ENCODE assay signal across 9 mouse cellular contexts in genomic region chr11:98738428-98738911, GRCm38 (mm10). TPM values are rescaled to one million over a fixed set of nuclear protein-coding genes. Genes with fewer than 3 reads are reported as not detected.
DNase-seq lines count a peak whose midpoint lies in the region; ATAC-seq lines count a peak whose summit lies in the region.
"Had no signal": no experiment of that assay in that cellular context is flagged by ENCODE, and none has a peak within 500 bp of the region (broad histone marks: within the 10 kb centered on the region; RNA-seq: fewer than 3 reads in every experiment).

No protein-coding gene starts in this region.

- no peak for DNase-seq in neural tube, embryonic 10.5 days (ENCODE audit: extremely low spot score, low spot score)
- DNase-seq in frontal cortex, postnatal 14 days (ENCODE audit: low spot score in 2 of 2) = peak; percentile 55 to 74
- no peak for DNase-seq in liver, embryonic 13.5 days
- DNase-seq in testis, postnatal 10 days (ENCODE audit: low spot score) = peak; percentile 62
- DNase-seq in yolk sac, embryonic 10.5 days (ENCODE audit: low spot score) = no peak
- no peak for DNase-seq in natural killer cell, adult 2 months (ENCODE audit: low spot score in 2 of 2)

- H3K27ac ChIP-seq in neural tube, embryonic 12.5 days = no peak overlapping the region
- H3K27ac ChIP-seq in liver, embryonic 13.5 days = peak overlapping the region; percentile 56
- H3K27ac ChIP-seq: limb, embryonic 15.5 days had no signal

- H3K4me2 ChIP-seq in neural tube, embryonic 12.5 days (replicated peaks) = 0 out of 2 replicates have a peak overlapping the region, but pooled peaks have one; percentile 2
- peak overlapping the region; percentile 41 for H3K4me2 ChIP-seq in liver, embryonic 13.5 days
- H3K4me2 ChIP-seq: limb, embryonic 15.5 days had no signal

- WGBS in neural tube, embryonic 12.5 days = 47% methylated on average over 4 of the region's 4 CpGs
- 43% methylated on average over 4 of the region's 4 CpGs for WGBS in liver, embryonic 13.5 days (ENCODE audit: insufficient replicate concordance)

- no peaks in the 10 kb centered on the region for H3K9me3 ChIP-seq in neural tube, embryonic 12.5 days
- H3K9me3 ChIP-seq in liver, embryonic 13.5 days (replicated peaks) = peaks cover 5% of the 10 kb centered on the region; the same call in 1 of the 2 replicates
- H3K9me3 ChIP-seq: limb, embryonic 15.5 days had no signal

- ATAC-seq in neural tube, embryonic 12.5 days (ENCODE audit: low FRiP score, low read depth) = no peak
- ATAC-seq in liver, embryonic 13.5 days (ENCODE audit: low read depth) = no peak
- no peak for ATAC-seq in granulocyte monocyte progenitor cell, adult 5-6 weeks (replicated peaks; ENCODE audit: poor library complexity, severe bottlenecking)

- H3K4me3 ChIP-seq in neural tube, embryonic 12.5 days = no peak overlapping the region
- no peak overlapping the region for H3K4me3 ChIP-seq in liver, embryonic 13.5 days (replicated peaks)
- H3K4me3 ChIP-seq: limb, embryonic 15.5 days had no signal

- peak overlapping the region; percentile 17; the same call in 1 of the 2 replicates for H3K9ac ChIP-seq in neural tube, embryonic 12.5 days
- H3K9ac ChIP-seq in liver, embryonic 13.5 days = peak overlapping the region; percentile 42; the same call in 1 of the 2 replicates
- H3K9ac ChIP-seq: limb, embryonic 15.5 days had no signal

- H3K4me1 ChIP-seq in neural tube, embryonic 12.5 days = peaks cover 40% of the 10 kb centered on the region
- H3K4me1 ChIP-seq in liver, embryonic 13.5 days (replicated peaks) = peaks cover 52% of the 10 kb centered on the region

- H3K27me3 ChIP-seq in neural tube, embryonic 12.5 days (replicated peaks) = no peaks in the 10 kb centered on the region
- no peaks in the 10 kb centered on the region for H3K27me3 ChIP-seq in liver, embryonic 13.5 days
- H3K27me3 ChIP-seq: limb, embryonic 15.5 days had no signal

- H3K36me3 ChIP-seq in neural tube, embryonic 12.5 days = no peaks in the 10 kb centered on the region
- H3K36me3 ChIP-seq in liver, embryonic 13.5 days = no peaks in the 10 kb centered on the region
- H3K36me3 ChIP-seq: limb, embryonic 15.5 days had no signal

RNA-seq across cellular contexts. Expression of gene Thra, which starts 2.0 kb away (rescaled TPM):
- polyA plus RNA-seq in neural tube, embryonic 12.5 days (2016; fragmentation: Nextera tagmentation; extraction: Ambion mirVana) = 56.9 and 67.0 TPM in 2 replicates
- 8.8 and 9.8 TPM in 2 replicates for polyA plus RNA-seq in liver, embryonic 13.5 days (2015; fragmentation: Nextera tagmentation; extraction: Ambion mirVana)
- 39.3 and 39.5 TPM in 2 replicates for total RNA-seq in granulocyte monocyte progenitor cell, adult 5-6 weeks (2014; fragmentation: Nextera tagmentation)
- total RNA-seq in granulocyte monocyte progenitor cell, adult 5-6 weeks (2017) = 23.0 and 24.2 TPM in 2 replicates

RNA-seq across cellular contexts. Expression of gene Med24, which starts 9.2 kb away (rescaled TPM):
- polyA plus RNA-seq in neural tube, embryonic 12.5 days (2016; fragmentation: Nextera tagmentation; extraction: Ambion mirVana) = 78.7 and 80.0 TPM in 2 replicates
- polyA plus RNA-seq in liver, embryonic 13.5 days (2015; fragmentation: Nextera tagmentation; extraction: Ambion mirVana) = 27.6 and 36.0 TPM in 2 replicates
- total RNA-seq in granulocyte monocyte progenitor cell, adult 5-6 weeks (2014; fragmentation: Nextera tagmentation) = 57.3 and 68.2 TPM in 2 replicates
- 37.6 and 42.6 TPM in 2 replicates for total RNA-seq in granulocyte monocyte progenitor cell, adult 5-6 weeks (2017)

RNA-seq across cellular contexts. Expression of gene Nr1d1, which starts 36.7 kb away (rescaled TPM):
- 1.5 and 2.1 TPM in 2 replicates for polyA plus RNA-seq in neural tube, embryonic 12.5 days (2016; fragmentation: Nextera tagmentation; extraction: Ambion mirVana)
- polyA plus RNA-seq in liver, embryonic 13.5 days (2015; fragmentation: Nextera tagmentation; extraction: Ambion mirVana) = 0.59 and 1.0 TPM in 2 replicates
- 2.3 and 2.8 TPM in 2 replicates for total RNA-seq in granulocyte monocyte progenitor cell, adult 5-6 weeks (2014; fragmentation: Nextera tagmentation)
- 1.2 TPM in 1 of 2 replicates, not detected in the other for total RNA-seq in granulocyte monocyte progenitor cell, adult 5-6 weeks (2017)

RNA-seq across cellular contexts. Expression of gene Csf3, which starts 37.4 kb away (rescaled TPM):
- not detected in 2 replicates for polyA plus RNA-seq in neural tube, embryonic 12.5 days (2016; fragmentation: Nextera tagmentation; extraction: Ambion mirVana)
- polyA plus RNA-seq in liver, embryonic 13.5 days (2015; fragmentation: Nextera tagmentation; extraction: Ambion mirVana) = not detected in 2 replicates
- total RNA-seq in granulocyte monocyte progenitor cell, adult 5-6 weeks (2014; fragmentation: Nextera tagmentation) = not detected in 2 replicates
- total RNA-seq in granulocyte monocyte progenitor cell, adult 5-6 weeks (2017) = not detected in 2 replicates

RNA-seq across cellular contexts. Expression of gene Psmd3, which starts 56.1 kb away (rescaled TPM):
- 231 and 234 TPM in 2 replicates for polyA plus RNA-seq in neural tube, embryonic 12.5 days (2016; fragmentation: Nextera tagmentation; extraction: Ambion mirVana)
- 143 and 151 TPM in 2 replicates for polyA plus RNA-seq in liver, embryonic 13.5 days (2015; fragmentation: Nextera tagmentation; extraction: Ambion mirVana)
- 77.3 and 81.3 TPM in 2 replicates for total RNA-seq in granulocyte monocyte progenitor cell, adult 5-6 weeks (2014; fragmentation: Nextera tagmentation)
- 67.4 and 90.0 TPM in 2 replicates for total RNA-seq in granulocyte monocyte progenitor cell, adult 5-6 weeks (2017)

Comparison
In these comparisons a context has a peak if more than half of its experiments do, and no peak if none do; other contexts are left out.
1. DNase-seq: peak in frontal cortex, postnatal 14 days (2 of 2) and testis, postnatal 10 days (single experiment); none in neural tube, embryonic 10.5 days (single experiment), liver, embryonic 13.5 days (single experiment), yolk sac, embryonic 10.5 days (single experiment) and natural killer cell, adult 2 months (0 of 2).